ENCODE assay signal across 35 mouse cellular contexts in genomic region chr8:79239996-79240395, GRCm38 (mm10). TPM values are rescaled to one million over a fixed set of nuclear protein-coding genes. Genes with fewer than 3 reads are reported as not detected.
DNase-seq lines count a peak whose midpoint lies in the region; ATAC-seq lines count a peak whose summit lies in the region.
"Had no signal": no experiment of that assay in that cellular context is flagged by ENCODE, and none has a peak within 500 bp of the region (broad histone marks: within the 10 kb centered on the region; RNA-seq: fewer than 3 reads in every experiment).

No protein-coding gene starts in this region.

- H3K9ac ChIP-seq in embryonic facial prominence, embryonic 15.5 days = no peak overlapping the region
- H3K9ac ChIP-seq: hindbrain, embryonic 13.5 days; intestine, embryonic 15.5 days had no signal

- H3K36me3 ChIP-seq in embryonic facial prominence, embryonic 15.5 days = no peaks in the 10 kb centered on the region
- H3K36me3 ChIP-seq: hindbrain, embryonic 10.5 days; hindbrain, embryonic 13.5 days; intestine, embryonic 15.5 days had no signal

- peak; percentile 39 for DNase-seq in heart, adult 11 months
- no peak for DNase-seq in heart, postnatal 4 days
- DNase-seq in NIH3T3 (ENCODE audit: low read depth) (peak; percentile 56), adipocyte (ENCODE audit: low spot score) (peak; percentile 16)
- DNase-seq in T-cell, adult 2 months (ENCODE audit: low spot score) = no peak
- no peak for DNase-seq in gastrocnemius, adult 18-20 months (ENCODE audit: low spot score)
- DNase-seq in left cerebral cortex, adult 9 months (ENCODE audit: low spot score in 2 of 2) = no peak
- DNase-seq: adrenal gland, adult 2 months; adrenal gland, postnatal 14 days; cerebellum, adult 8-10 months; cerebellum, postnatal 10 days; cerebellum, postnatal 36 days; embryo, embryonic 11 days; gastrocnemius, postnatal 25 days; kidney, adult 11 months; kidney, adult 8-10 months had no signal

- 0 out of 2 replicates have a peak, but pooled peaks cover 4% of the 10 kb centered on the region for H3K4me1 ChIP-seq in embryonic facial prominence, embryonic 15.5 days
- H3K4me1 ChIP-seq: hindbrain, embryonic 10.5 days; hindbrain, embryonic 13.5 days; intestine, embryonic 15.5 days had no signal

- H3K4me3 ChIP-seq in embryonic facial prominence, embryonic 15.5 days (replicated peaks) = no peak overlapping the region
- H3K4me3 ChIP-seq: hindbrain, embryonic 10.5 days; hindbrain, embryonic 13.5 days; intestine, embryonic 15.5 days had no signal

- no peaks in the 10 kb centered on the region for H3K9me3 ChIP-seq in embryonic facial prominence, embryonic 15.5 days (replicated peaks)
- H3K9me3 ChIP-seq: hindbrain, embryonic 10.5 days; hindbrain, embryonic 13.5 days; intestine, embryonic 15.5 days had no signal

- ATAC-seq in embryonic facial prominence, embryonic 15.5 days (ENCODE audit: insufficient number of reproducible peaks, low FRiP score, low TSS enrichment, low read depth) = no peak
- ATAC-seq: CD4-positive, CD25-positive, alpha-beta regulatory T cell, adult 4 months; forebrain, embryonic 16.5 days; hindbrain, embryonic 16.5 days; intestine, embryonic 15.5 days had no signal

- 42% methylated on average over 7 of the region's 7 CpGs for WGBS in embryonic facial prominence, embryonic 15.5 days

- peak overlapping the region; percentile 49; the same call in 1 of the 2 replicates for H3K27ac ChIP-seq in embryonic facial prominence, embryonic 15.5 days (replicated peaks)
- H3K27ac ChIP-seq: hindbrain, embryonic 10.5 days; hindbrain, embryonic 13.5 days; intestine, embryonic 15.5 days had no signal

- no peaks in the 10 kb centered on the region for H3K27me3 ChIP-seq in embryonic facial prominence, embryonic 15.5 days
- H3K27me3 ChIP-seq: hindbrain, embryonic 13.5 days; intestine, embryonic 15.5 days had no signal

- no peak overlapping the region for H3K4me2 ChIP-seq in embryonic facial prominence, embryonic 15.5 days (replicated peaks)
- H3K4me2 ChIP-seq: heart, embryonic 11.5 days; hindbrain, embryonic 13.5 days; intestine, embryonic 15.5 days had no signal

RNA-seq across cellular contexts. Expression of gene 1700011L22Rik, which starts 8.4 kb away (rescaled TPM):
- not detected for total RNA-seq in heart, postnatal 4 days (2021)
- not detected in 2 replicates for polyA plus RNA-seq in embryonic facial prominence, embryonic 15.5 days (2015; fragmentation: Nextera tagmentation; extraction: Ambion mirVana)
- total RNA-seq in gastrocnemius, adult 18-20 months (2021) = not detected
- total RNA-seq: adrenal gland, adult 2 months; adrenal gland, postnatal 14 days; adrenal gland, postnatal 4 days; gastrocnemius, adult 8-10 months; gastrocnemius, postnatal 25 days; granulocyte monocyte progenitor cell, adult 5-6 weeks; heart, adult 8-10 months; heart, postnatal 25 days; MEL had no signal
- polyA plus RNA-seq: adrenal gland, adult 2 months; C2C12; CD4-positive, CD25-positive, alpha-beta regulatory T cell, adult 4 months; cortical plate, adult 2 months; embryonic facial prominence, embryonic 11.5 days; forebrain, embryonic 11.5 days; forebrain, embryonic 16.5 days; heart, embryonic 11.5 days; heart, embryonic 14.5 days; hindbrain, embryonic 10.5 days; hindbrain, embryonic 13.5 days; hindbrain, embryonic 16.5 days; intestine, embryonic 15.5 days had no signal

RNA-seq across cellular contexts. Expression of gene Mmaa, which starts 54.7 kb away (rescaled TPM):
- total RNA-seq in heart, postnatal 4 days (2021) = 10 to 100 TPM; 19.0 to 20.1 TPM
- 16.3 and 16.5 TPM in 2 replicates for polyA plus RNA-seq in embryonic facial prominence, embryonic 15.5 days (2015; fragmentation: Nextera tagmentation; extraction: Ambion mirVana)
- total RNA-seq in gastrocnemius, adult 18-20 months (2021) = 10 to 100 TPM; 17.3 to 19.3 TPM

Comparison
In these comparisons a context has a peak if more than half of its experiments do, and no peak if none do; other contexts are left out.
1. DNase-seq: peak in heart, adult 11 months (single experiment), NIH3T3 (single experiment) and adipocyte (single experiment); none in heart, postnatal 4 days (single experiment), T-cell, adult 2 months (single experiment), gastrocnemius, adult 18-20 months (single experiment) and left cerebral cortex, adult 9 months (0 of 2).